Mouse (Mus musculus) E14TG2a.4 (cell line): ENCODE measurements around the gene Fmn2.

Experiments
- CTCF ChIP-seq: conservative IDR thresholded peaks from 2 replicates; pipeline ENCODE4 v1.5.1; 2014; ENCODE audit warnings: low read length
- NANOG ChIP-seq: IDR thresholded peaks from 2 replicates; pipeline ENCODE4 v1.6.1; 2014; ENCODE audit warnings: borderline replicate concordance, low read length, mixed read lengths
- POU5F1 ChIP-seq: IDR thresholded peaks from 2 replicates; pipeline ENCODE4 v1.6.1; 2014; ENCODE audit warnings: low read length, borderline replicate concordance

DNA sequence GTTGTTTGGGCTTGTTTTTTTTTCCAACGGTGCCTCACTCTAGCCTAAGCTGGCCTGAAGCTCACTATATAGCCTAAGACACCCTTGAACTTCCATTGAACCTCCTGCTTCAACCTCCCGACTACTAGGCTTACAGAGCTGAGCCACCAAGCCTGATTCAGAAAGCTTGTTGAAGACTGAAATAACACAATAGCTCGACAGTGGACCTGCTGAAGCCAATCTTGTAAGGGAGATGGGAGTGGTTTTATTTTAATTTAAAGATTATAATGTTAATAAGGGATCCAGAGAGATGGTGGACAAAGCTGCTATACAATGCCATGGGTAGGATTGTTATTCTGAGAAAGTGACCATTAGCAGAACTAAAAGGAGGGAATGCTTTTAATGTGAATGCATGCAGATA lies 227.1 kb downstream of the Fmn2 start:
- TF ChIP-seq CTCF (no peak), POU5F1 (no peak), NANOG (no peak)
